22 mouse cellular contexts compared by ENCODE assay signal in genomic region chr8:100101957-100102356, GRCm38 (mm10).
DNase-seq lines count a peak whose midpoint lies in the region; ATAC-seq lines count a peak whose summit lies in the region.
"Had no signal": no experiment of that assay in that cellular context is flagged by ENCODE, and none has a peak within 500 bp of the region (broad histone marks: within the 10 kb centered on the region; RNA-seq: fewer than 3 reads in every experiment).

No protein-coding gene starts in this region.

- H3K9me3 ChIP-seq in embryonic facial prominence, embryonic 11.5 days (replicated peaks; ENCODE audit: control insufficient read depth, low read length): no peaks in the 10 kb centered on the region
- no peaks in the 10 kb centered on the region for H3K9me3 ChIP-seq in embryonic facial prominence, embryonic 10.5 days
- no peaks in the 10 kb centered on the region for H3K9me3 ChIP-seq in forebrain, embryonic 15.5 days
- H3K9me3 ChIP-seq in hindbrain, embryonic 11.5 days (ENCODE audit: control insufficient read depth, low read length): no peaks in the 10 kb centered on the region
- H3K9me3 ChIP-seq: embryonic facial prominence, embryonic 12.5 days; heart, embryonic 12.5 days; hindbrain, embryonic 10.5 days; hindbrain, embryonic 15.5 days had no signal

- H3K36me3 ChIP-seq in embryonic facial prominence, embryonic 11.5 days (replicated peaks; ENCODE audit: control insufficient read depth, insufficient read depth, low read depth, low read length): no peaks in the 10 kb centered on the region
- no peaks in the 10 kb centered on the region for H3K36me3 ChIP-seq in embryonic facial prominence, embryonic 10.5 days (replicated peaks)
- H3K36me3 ChIP-seq in forebrain, embryonic 15.5 days: no peaks in the 10 kb centered on the region
- no peaks in the 10 kb centered on the region for H3K36me3 ChIP-seq in hindbrain, embryonic 11.5 days (ENCODE audit: control insufficient read depth, insufficient read depth, low read length)
- H3K36me3 ChIP-seq: embryonic facial prominence, embryonic 12.5 days; G1E; heart, embryonic 12.5 days; hindbrain, embryonic 10.5 days; hindbrain, embryonic 15.5 days had no signal

- no peak overlapping the region for H3K27ac ChIP-seq in embryonic facial prominence, embryonic 11.5 days (replicated peaks; ENCODE audit: low read depth, low read length)
- no peak overlapping the region for H3K27ac ChIP-seq in embryonic facial prominence, embryonic 10.5 days (replicated peaks)
- H3K27ac ChIP-seq in forebrain, embryonic 15.5 days (replicated peaks): no peak overlapping the region
- H3K27ac ChIP-seq in hindbrain, embryonic 11.5 days (ENCODE audit: low read depth, low read length): no peak overlapping the region
- H3K27ac ChIP-seq: embryonic facial prominence, embryonic 12.5 days; gastrocnemius, adult 2 months; hindbrain, embryonic 10.5 days; hindbrain, embryonic 15.5 days had no signal

- H3K4me2 ChIP-seq in embryonic facial prominence, embryonic 11.5 days (ENCODE audit: low read depth, low read length): no peak overlapping the region
- no peak overlapping the region for H3K4me2 ChIP-seq in forebrain, embryonic 15.5 days (replicated peaks)
- H3K4me2 ChIP-seq in hindbrain, embryonic 11.5 days (replicated peaks; ENCODE audit: low read depth, low read length): no peak overlapping the region
- H3K4me2 ChIP-seq: embryonic facial prominence, embryonic 12.5 days; heart, embryonic 12.5 days; hindbrain, embryonic 15.5 days had no signal

- WGBS in embryonic facial prominence, embryonic 11.5 days: 73% methylated on average over 2 of the region's 2 CpGs
- 74% methylated on average over 2 of the region's 2 CpGs for WGBS in embryonic facial prominence, embryonic 10.5 days
- WGBS in forebrain, embryonic 15.5 days: 42% methylated on average over 2 of the region's 2 CpGs
- 56% methylated on average over 2 of the region's 2 CpGs for WGBS in hindbrain, embryonic 11.5 days

- H3K9ac ChIP-seq in embryonic facial prominence, embryonic 11.5 days (replicated peaks; ENCODE audit: low read length): no peak overlapping the region
- no peak overlapping the region for H3K9ac ChIP-seq in forebrain, embryonic 15.5 days (replicated peaks)
- H3K9ac ChIP-seq in hindbrain, embryonic 11.5 days (ENCODE audit: low read depth, low read length): no peak overlapping the region
- H3K9ac ChIP-seq: embryonic facial prominence, embryonic 12.5 days; heart, embryonic 12.5 days; hindbrain, embryonic 15.5 days had no signal

- no peak for ATAC-seq in embryonic facial prominence, embryonic 11.5 days (replicated peaks; ENCODE audit: insufficient number of reproducible peaks, low FRiP score, low TSS enrichment, low read depth)
- ATAC-seq in forebrain, embryonic 15.5 days (replicated peaks): peak; percentile 87
- no peak for ATAC-seq in hindbrain, embryonic 11.5 days (ENCODE audit: low FRiP score)
- ATAC-seq: CD4-positive, CD25-positive, alpha-beta regulatory T cell, adult 4 months; intestine, embryonic 16.5 days had no signal

- peak; percentile 1 for DNase-seq in embryonic facial prominence, embryonic 11.5 days (ENCODE audit: low spot score)
- DNase-seq in embryonic facial prominence, embryonic 10.5 days (ENCODE audit: low spot score): no peak
- peak; percentile 3 for DNase-seq in layer of hippocampus, adult 11-12 months (ENCODE audit: low spot score)
- no peak for DNase-seq in layer of hippocampus, adult 9-10 months (ENCODE audit: low spot score)
- DNase-seq in brain, adult 2 months (ENCODE audit: low read depth, low spot score): peak; percentile 5
- no peak for DNase-seq in thymus, postnatal 36 days
- DNase-seq in hindbrain, embryonic 11.5 days (ENCODE audit: low spot score): no peak
- DNase-seq: adrenal gland, adult 8-10 months; adrenal gland, postnatal 36 days; B cell, adult 2 months; cerebellum, adult 11-12 months; cerebellum, adult 9-10 months; gastrocnemius, adult 2 months; gastrocnemius, postnatal 25 days had no signal

- H3K27me3 ChIP-seq in embryonic facial prominence, embryonic 11.5 days (ENCODE audit: control insufficient read depth, insufficient read depth, low read length): no peaks in the 10 kb centered on the region
- no peaks in the 10 kb centered on the region for H3K27me3 ChIP-seq in embryonic facial prominence, embryonic 10.5 days (replicated peaks; ENCODE audit: low read depth, poor library complexity, severe bottlenecking)
- H3K27me3 ChIP-seq in forebrain, embryonic 15.5 days: no peaks in the 10 kb centered on the region
- no peaks in the 10 kb centered on the region for H3K27me3 ChIP-seq in hindbrain, embryonic 11.5 days (ENCODE audit: control insufficient read depth, insufficient read depth, low read length)
- H3K27me3 ChIP-seq: embryonic facial prominence, embryonic 12.5 days; heart, embryonic 12.5 days; hindbrain, embryonic 15.5 days had no signal

- no peak overlapping the region for H3K4me3 ChIP-seq in embryonic facial prominence, embryonic 11.5 days (ENCODE audit: low read depth, low read length)
- H3K4me3 ChIP-seq in embryonic facial prominence, embryonic 10.5 days: no peak overlapping the region
- H3K4me3 ChIP-seq in forebrain, embryonic 15.5 days: no peak overlapping the region
- H3K4me3 ChIP-seq in hindbrain, embryonic 11.5 days (ENCODE audit: low read depth, low read length): no peak overlapping the region
- H3K4me3 ChIP-seq: embryonic facial prominence, embryonic 12.5 days; gastrocnemius, adult 2 months; heart, embryonic 12.5 days; hindbrain, embryonic 10.5 days; hindbrain, embryonic 15.5 days had no signal

- no peaks in the 10 kb centered on the region for H3K4me1 ChIP-seq in embryonic facial prominence, embryonic 11.5 days (ENCODE audit: control insufficient read depth, insufficient read depth, low read length)
- H3K4me1 ChIP-seq in embryonic facial prominence, embryonic 10.5 days: peaks cover 7% of the 10 kb centered on the region; the same call in 1 of the 2 replicates
- no peaks in the 10 kb centered on the region for H3K4me1 ChIP-seq in forebrain, embryonic 15.5 days
- H3K4me1 ChIP-seq in hindbrain, embryonic 11.5 days (replicated peaks; ENCODE audit: control insufficient read depth, insufficient read depth, low read length): no peaks in the 10 kb centered on the region
- H3K4me1 ChIP-seq: embryonic facial prominence, embryonic 12.5 days; heart, embryonic 12.5 days; hindbrain, embryonic 15.5 days had no signal

Comparison
In these comparisons a context has a peak if more than half of its experiments do, and no peak if none do; other contexts are left out.
1. DNase-seq: peak in embryonic facial prominence, embryonic 11.5 days (single experiment), layer of hippocampus, adult 11-12 months (single experiment) and brain, adult 2 months (single experiment); none in embryonic facial prominence, embryonic 10.5 days (single experiment), layer of hippocampus, adult 9-10 months (single experiment), thymus, postnatal 36 days (0 of 2) and hindbrain, embryonic 11.5 days (single experiment).